Mouse (Mus musculus): ENCODE measurements around the gene Plac1.

DNA sequence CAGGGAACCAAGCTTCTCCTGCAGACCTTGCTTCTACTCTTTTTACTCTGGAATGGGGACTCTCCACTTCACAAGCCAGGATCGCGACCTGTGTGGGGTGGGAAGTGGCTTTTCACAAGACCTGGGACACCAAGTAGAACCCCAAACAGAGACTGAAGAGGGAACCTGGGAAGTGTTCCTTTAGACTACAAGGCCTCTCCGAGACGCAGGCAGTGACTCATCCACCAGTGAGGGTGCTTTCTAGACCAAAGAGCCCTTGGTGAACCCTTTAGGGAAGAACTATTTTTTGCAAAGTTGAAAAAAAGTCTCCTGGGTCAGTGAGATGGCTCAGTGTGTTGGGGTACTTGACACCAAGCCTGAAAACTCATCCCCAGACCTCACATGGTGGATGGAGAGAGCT is 129.8 kb downstream of the Plac1 start:
- TF ChIP-seq CTCF (IDR thresholded peaks at IDR 0.05; ENCODE audit: low read depth, low read length) (no peak), POLR2A (IDR thresholded peaks at IDR 0.05; ENCODE audit: extremely low read depth, insufficient read depth, low read length) (no peak)

All from liver, adult 2 months (tissue).